Mouse (Mus musculus) olfactory bulb, adult 2 months (tissue): ENCODE measurements around the gene Efcab9.

ENCODE experiments used
- CTCF ChIP-seq: fragments of 200-500 bp; IDR thresholded peaks from 2 replicates; pipeline ENCODE4 v1.5.1; 2012; ENCODE audit warnings: low read depth, mild to moderate bottlenecking, low read length, moderate library complexity; ENCODE audit not compliant: insufficient read depth
- POLR2A ChIP-seq: fragments of 200-500 bp; IDR thresholded peaks from 2 replicates; pipeline ENCODE4 v1.6.1; 2012; ENCODE audit warnings: mild to moderate bottlenecking, low read depth, low read length, moderate library complexity; ENCODE audit not compliant: insufficient read depth

DNA sequence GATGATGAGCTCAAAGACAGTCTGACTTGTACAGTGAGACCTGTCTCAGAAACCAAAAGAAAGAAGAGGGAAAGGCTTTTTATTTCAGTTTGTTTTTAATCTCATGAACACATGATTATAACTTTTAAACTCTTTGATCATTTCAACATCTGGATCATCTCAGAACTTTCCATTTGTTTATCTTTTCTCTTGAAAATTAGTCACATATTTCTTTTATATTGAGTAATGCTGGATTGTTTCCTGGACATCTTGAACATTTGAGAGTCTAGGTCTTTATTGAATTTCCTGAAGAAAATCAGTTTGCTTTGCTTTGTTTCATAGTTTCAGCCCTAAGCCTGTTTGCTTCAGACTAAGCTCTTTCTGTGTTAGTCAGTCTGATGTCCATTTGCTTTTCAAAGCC, 43.5 kb downstream of the Efcab9 start:
- TF ChIP-seq CTCF (no peak), POLR2A (no peak)
